Mouse (Mus musculus) cortical plate, adult 2 months (tissue): Measurements from ENCODE around the gene Plppr3.

Source experiments
- CTCF ChIP-seq: fragments of 200-500 bp; IDR thresholded peaks from 2 replicates; pipeline ENCODE4 v1.5.1; 2011; ENCODE audit warnings: mild to moderate bottlenecking, control low read depth, low read length; ENCODE audit not compliant: insufficient read depth; ENCODE audit errors: extremely low read depth
- POLR2A ChIP-seq: fragments of 200-500 bp; IDR thresholded peaks from 2 replicates; pipeline ENCODE4 v1.6.1; 2011; ENCODE audit warnings: mild to moderate bottlenecking, low read length, control low read depth; ENCODE audit not compliant: insufficient read depth; ENCODE audit errors: extremely low read depth

DNA sequence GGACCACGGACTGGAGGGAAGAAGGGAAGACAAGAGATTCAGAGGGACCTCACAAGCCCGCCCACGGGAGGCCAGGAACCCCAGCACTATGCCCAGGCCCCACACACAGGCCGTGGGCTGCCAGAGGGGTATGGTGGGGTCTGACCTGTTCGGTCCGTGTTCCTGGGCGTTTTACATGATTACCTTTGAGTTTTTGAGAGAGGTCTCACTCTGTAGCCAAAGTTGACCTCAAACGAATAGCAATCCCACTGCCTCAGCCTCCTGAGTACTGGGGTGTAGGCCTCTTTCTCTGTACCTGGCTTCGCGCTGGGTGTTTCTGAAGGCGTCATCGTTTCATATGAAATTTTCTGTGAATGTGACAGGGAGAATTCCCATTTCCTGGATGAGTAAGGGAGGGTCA is 52.7 kb downstream of the Plppr3 start:
- TF ChIP-seq CTCF (no peak), POLR2A (no peak)
